Mouse (Mus musculus) ovary, adult 18-20 months (tissue): ENCODE measurements around the gene Rpl41.

Source experiments
- DNase-seq: peaks from one replicate; pipeline ENCODE4 v3.0.0; 2022; ENCODE audit warnings: low spot score, mixed read lengths

Rpl41 gene

DNA sequence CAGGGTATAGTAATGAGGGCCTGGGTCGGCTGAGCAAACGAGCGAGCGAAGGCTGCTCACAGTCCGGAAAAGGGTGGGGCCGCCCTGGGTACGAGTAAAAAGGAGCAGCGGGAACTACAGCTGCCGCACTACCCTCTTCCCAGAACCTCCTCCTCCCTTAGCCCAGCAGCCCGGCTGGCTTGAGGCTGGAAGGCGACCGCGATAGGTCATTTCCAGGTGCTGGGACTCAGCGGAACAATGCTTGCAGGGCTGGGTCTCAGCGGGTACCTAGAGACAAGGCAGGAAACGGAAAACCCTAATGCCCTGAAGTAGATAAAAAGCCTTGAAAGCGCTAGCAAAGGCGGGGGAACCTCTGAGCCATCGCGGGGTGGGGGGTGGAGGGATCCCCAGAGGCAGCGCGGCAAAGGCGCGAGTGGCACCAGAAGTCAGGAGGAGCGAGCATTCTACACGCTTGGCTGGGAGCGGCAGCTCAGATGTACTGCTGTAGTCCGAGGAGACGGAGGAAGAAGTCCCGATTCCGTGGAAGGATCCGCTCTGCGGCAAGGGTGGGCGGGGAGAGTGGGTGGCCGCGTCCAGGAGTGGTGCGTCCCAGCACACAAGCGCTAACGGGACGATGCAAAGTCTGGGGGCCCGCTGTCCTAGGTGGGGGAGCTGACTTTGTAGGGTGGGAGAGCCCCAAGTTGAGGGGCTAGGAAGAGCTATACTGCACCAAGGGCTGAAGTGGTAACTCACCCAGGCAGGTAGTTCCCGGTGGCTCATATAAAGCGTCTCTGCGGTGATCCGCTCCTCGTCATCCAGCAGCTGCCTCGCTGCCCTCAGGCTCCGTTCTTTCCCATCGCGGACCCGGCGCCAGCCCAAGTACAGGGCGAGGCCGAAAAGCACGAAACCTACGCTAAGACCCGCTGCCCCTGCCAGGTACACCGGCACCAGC lies 24.1 kb downstream of the Rpl41 start:
- peak; percentile 31 for DNase-seq

DNA sequence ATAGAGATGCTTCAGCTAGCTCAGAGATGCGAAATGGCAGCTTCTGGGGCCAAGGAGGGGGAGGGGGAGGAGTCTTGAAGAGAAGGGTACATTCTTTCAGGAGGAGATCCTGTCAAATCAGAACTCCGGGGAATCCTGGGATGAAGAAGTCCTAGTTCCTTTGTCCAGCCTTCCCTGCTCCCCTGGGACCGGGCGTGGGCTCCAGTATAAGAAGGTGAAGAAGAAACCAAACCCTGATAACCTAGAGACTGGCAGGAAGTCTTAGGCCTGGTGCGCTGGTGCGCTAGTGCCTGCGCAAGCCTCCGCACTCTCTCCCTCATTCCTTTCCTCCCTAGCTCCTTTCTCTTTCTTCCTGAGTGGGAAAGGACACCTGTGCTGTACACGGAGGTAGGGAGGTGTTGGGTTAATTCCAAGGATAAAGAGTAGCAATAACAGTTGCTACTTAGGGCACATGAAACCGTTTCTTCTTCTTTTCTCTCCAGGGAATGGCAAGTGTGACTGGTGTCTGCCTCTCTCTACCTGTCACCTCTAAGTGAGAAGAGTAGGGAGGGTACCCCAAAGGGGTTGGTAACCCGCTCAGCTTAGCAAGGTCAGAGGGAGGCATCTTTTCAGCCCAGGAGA lies 24.9 kb downstream of the Rpl41 start:
- no peak for DNase-seq

DNA sequence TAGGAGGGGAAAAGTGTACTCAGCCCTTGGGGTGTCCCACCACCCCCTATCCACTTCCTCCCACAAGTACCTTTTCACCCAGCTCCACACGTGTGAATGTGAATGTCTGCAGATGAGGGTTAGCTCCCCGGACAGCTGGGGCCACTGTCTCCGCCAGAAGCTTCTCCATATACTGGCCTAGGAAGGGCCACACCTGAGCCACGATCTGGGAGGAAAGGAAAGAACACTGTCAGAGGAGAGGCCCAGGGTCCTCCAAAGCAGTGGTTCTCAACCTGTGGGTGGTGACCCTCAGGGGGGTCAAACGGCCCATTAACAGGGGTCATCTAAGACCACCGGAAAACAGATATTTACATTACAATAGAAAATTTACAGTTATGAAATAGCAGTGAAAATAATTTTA lies 26.8 kb downstream of the Rpl41 start:
- DNase-seq: no peak

DNA sequence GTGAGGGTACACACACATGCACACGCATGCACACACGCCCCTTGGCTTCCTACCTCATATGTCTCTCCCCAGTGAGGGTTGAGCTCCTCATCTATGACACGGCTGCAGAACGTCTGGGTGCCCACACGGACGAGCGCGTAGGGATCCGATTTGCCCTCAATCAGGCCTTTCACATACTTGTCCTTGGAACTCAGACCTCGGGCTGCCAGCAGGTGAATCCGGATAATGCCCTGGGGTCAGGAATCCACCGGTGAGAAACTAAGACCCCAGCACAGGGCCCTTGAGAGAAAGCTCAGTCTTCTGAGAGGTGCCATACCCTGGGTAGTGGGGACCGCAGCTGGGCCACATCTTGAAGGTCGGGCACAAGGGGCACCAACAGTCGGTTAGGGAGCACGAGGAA lies 28.5 kb downstream of the Rpl41 start:
- DNase-seq: no peak

DNA sequence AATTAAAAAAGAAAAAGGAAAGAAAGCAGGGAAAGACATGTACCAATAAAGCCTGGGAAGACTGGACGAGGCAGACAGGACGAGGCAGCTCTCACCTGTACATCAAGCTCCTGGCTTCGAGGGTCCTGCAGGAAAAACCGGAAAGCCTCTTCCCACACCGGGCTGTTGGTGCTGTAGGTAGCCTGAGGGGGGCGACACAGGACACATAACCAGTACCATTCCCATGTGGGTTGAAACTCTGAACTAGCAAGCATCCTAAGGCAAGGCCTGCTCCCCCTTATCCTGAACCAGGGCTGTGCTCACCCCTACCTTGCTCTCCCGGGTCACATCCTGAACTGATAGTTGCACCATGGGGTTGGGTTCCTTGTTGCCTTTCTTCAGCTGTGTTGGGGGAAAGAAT lies 30.3 kb downstream of the Rpl41 start:
- no peak for DNase-seq

DNA sequence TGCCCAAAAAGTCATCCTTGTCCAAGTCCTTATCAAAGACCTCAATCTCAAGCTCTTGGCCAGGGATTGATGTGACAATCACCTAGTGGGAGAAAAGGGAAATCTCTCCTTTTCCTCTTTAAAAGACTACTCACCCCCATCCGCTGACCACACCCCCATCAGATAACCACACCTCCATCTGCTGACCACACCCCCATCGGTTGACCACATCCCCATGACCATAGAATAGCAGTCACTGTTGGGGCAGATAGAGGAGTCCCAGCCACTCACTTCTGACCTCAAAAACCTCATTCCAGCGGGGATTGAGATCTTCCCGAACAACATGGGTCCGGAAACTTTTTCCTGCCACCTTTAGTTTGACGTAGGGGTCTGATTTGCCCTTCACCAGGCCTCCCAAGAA lies 32.4 kb downstream of the Rpl41 start:
- no peak for DNase-seq

DNA sequence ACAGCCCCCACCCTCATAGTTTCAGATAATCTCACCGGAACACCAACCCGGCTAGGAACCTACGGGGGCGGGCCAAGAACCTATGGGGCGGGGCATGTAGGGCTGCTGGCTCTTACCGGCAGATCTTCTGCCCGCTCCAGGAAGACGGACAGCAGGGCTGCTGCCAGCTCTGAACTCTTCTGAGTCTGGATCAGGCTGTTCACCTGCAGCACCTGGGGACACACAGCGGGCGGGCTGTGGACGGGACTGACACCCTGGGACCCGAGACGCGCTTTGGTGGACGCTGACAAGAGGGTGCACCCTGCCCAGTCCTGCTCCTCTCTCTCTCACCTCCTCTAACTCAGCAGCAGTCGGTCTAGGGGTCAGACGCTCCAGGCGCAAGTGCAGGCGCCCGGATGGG lies 33.1 kb downstream of the Rpl41 start:
- DNase-seq: no peak

DNA sequence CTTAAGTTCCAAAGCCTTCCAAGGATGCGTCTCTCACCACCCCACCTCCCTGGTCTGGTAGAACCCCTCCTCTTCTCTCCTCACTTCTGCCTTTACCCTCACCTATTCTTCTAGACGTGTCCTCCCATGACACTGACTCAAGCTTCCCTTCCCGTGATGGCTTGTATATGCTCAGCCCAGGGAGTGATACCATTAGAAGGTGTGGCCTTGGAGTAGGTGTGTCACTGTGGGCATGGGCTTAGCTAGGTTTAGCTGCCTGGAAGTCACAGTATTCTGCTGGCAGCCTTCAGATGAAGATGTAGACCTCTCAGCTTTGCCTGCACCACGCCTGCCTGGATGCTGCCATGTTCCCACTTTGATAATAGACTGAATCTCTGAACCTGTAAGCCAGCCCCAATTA lies 34.1 kb downstream of the Rpl41 start:
- no peak for DNase-seq

DNA sequence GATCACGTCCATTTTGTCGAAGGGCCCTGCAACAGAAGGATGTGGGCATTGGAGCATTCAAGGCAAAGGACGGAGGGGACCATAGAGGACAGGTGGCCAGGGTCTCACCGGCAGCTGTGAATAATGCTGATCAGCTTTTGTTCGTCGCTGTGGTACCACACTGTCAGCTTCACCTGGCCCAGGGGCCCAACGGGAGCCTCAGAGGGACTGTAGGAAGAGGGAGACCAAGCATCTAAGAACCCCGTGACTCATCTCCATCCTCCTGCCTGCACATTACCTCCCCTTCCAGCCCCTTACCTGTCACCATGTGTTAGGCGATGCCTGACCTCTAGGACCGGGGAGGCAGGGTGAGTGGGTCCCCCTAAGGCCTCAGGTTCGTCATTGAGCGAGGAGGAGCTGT lies 37.3 kb downstream of the Rpl41 start:
- no peak for DNase-seq

DNA sequence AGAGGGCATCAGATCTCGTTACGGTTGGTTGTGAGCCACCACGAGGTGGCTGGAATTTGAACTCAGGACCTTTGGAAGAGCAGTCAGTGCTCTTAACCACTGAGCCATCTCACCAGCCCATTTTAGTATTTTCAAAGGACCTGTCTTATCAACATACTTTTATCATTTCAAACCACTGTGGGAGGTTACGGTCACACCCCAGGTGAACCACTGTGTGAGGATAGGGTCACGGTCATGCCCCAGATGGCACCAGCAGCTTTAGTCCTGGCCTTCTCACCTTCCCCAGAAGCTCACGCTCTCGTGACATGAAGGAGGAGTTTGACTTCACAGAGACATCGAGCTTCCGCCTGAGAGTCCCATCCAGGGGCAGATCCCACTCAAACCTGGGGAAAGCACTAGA lies 37.9 kb downstream of the Rpl41 start:
- no peak for DNase-seq

DNA sequence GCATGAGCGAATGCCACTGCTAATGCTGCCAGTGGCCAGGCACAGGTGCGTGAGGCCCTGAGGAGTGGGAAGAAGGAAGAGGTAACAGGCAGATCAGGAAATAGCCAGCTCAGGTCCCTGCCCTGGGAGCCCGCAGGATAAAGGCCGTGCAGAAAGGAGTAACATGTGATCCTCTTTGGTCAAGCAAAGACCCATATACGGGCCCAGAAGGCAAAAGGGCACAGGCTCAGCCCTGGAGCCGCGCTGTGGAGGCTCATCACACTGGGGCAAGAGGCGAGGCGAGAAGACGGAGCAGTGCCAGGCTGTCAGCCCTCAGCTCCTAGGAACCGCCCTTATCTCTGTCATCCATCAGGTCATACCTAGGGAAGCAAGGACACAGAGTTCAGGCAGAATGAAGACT lies 38.8 kb downstream of the Rpl41 start:
- DNase-seq: no peak

DNA sequence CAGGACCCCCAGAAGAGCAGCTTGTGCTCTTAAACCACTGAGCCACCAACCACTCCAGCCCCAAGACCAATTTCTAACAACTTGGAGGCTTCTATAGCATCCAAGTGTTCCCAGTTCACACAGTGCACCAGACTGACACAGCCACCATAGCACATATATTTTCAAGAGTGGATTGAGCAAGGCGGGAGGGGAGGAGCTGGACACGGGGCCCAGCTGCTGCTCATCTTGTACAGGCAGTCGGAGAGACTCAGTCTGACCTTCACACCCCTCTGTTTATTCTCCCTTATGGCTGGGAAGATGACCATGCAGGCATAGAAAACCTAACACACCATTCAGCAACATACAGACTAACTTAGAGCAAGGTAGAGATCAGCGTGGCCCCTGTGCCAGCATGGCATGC lies 39.3 kb downstream of the Rpl41 start:
- no peak for DNase-seq

DNA sequence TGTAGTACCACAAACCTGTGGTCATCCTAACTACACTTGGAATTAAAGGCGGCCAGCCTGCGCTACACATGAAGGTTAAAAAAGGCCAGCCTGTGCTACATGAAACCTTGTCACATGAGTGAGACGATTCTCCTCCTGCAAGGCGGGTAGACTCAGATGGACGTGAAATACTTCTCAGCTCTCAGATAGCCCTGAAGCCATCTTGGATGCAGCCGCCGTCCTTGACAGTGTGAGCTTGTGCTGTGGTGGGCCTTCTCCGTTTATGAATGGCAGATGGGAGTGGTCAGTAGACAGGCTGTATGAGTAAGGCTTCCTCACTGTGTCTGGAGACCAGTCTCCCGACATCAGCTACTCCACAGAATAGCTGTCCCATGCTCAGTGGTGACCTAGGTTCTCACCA lies 39.9 kb downstream of the Rpl41 start:
- DNase-seq: no peak

DNA sequence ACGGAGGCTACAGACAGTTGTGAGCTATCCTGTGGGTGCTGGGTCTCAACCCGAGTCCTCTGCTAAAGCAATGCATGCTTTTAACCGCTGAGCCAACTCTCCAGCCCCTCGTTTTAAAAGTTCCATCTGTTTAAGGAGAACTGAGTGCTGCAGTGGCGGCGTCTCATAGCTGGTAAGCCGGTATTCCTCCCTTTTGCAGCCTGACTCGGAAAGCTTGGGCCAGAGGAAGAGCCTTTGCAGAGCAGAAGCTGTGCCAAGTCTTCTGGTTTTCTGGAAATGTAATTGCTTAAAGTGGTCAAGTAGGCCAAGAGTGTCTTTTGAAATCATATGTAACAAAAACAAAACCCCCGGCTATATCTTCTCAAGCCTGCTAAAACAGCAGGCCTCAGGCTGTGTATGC lies 40.8 kb downstream of the Rpl41 start:
- no peak for DNase-seq

DNA sequence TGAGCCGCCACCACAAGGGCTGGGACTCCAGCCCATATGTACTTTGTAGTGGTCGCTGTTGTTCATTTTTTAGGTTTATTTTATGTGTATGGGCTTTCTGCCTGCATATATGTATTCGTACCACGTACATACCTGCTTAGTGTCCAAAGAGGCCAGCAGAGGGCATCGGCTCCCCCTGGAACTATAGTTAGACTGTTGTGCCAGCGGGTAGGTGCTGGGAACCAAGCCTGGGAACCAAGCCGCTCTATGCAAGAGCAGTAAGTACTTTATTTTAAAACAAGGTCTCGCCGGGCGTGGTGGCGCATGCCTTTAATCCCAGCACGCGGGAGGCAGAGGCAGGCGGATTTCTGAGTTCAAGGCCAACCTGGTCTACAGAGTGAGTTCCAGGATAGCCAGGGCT lies 43.1 kb downstream of the Rpl41 start:
- no peak for DNase-seq

DNA sequence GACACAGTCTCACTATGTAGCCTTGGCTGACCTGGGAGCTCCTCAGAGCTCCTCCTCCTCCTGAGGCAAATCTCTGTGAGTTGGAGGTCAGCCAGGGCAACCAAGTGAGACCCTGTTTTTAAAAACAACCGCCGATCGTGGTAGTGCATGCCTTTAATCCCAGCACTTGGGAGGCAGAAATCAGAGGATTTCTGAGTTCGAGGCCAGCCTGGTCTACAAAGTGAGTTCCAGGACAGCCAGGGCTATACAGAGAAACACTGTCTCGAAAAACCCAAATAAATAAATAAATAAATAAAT lies 43.8 kb downstream of the Rpl41 start:
- peak; percentile 54 for DNase-seq

DNA sequence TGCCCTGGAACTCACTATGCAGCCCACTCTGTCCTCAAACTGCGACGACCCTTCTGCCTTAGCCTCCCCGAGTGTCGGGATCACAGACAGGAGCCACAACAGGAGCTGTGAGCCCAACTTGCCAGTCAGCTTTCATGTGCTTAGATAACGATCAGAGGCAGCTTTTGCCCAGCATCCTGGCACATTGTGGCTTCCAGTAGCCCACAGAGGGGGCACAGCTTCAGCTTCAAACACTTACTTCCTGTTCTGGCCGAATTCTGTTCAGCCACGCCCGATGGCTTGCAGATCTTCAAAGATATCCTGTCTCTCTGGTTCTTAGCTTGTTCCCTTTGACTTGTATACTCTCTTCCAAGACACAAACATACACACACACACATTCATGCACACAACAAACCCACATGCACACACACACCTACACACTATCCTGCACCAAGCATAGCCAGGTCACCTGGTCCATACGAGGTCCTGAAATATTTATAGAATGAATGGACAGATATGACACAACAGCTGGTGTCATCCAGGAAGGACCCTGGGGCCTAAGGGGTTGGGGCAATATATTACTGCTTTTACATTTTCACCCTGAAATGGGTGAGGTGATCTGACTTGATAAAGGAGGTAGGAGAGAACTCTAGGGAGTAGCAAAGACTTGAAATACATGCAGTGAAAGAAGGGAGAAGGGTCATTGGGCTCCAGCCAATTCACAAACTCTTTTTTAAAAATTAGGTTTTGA lies 44.3 kb downstream of the Rpl41 start:
- no peak for DNase-seq

DNA sequence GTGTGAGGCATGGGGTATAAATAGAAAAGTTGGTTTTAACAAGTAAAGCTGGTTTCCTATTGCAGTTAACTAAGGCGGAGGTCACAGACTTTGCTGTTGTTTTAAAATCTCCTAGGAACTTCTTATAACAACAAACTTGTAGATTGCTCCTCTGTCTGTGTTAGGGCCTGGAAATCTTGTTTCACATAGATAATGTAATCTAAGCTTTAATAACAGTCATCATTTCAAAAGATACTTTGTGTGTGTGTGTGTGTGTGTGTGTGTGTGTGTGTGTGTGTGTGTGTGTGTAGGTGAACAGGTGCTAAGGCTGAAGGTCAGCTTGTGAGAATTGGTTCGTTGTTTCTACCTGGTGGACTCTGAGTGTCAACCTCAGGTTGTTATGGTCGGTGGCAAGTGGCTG lies 45.1 kb downstream of the Rpl41 start:
- DNase-seq: no peak

DNA sequence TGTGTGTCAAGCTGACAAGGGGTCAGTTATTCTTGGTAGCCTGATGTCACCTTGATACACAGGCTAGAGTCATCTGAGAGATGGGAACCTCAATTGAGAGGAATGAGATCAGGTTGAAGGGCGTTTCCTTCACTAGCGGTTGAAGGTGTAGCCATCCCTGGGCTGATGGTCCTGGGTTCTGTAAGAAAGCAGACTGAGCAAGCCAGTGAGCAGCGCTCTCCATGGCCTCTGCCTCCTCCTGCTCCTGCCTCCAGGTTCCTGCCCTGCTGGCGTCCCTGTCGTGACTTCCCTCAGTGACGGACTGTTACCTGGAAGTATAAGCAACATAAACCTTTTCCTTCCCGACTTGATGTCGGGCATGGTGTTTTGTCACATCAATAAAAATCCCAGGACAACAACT lies 45.6 kb downstream of the Rpl41 start:
- no peak for DNase-seq

DNA sequence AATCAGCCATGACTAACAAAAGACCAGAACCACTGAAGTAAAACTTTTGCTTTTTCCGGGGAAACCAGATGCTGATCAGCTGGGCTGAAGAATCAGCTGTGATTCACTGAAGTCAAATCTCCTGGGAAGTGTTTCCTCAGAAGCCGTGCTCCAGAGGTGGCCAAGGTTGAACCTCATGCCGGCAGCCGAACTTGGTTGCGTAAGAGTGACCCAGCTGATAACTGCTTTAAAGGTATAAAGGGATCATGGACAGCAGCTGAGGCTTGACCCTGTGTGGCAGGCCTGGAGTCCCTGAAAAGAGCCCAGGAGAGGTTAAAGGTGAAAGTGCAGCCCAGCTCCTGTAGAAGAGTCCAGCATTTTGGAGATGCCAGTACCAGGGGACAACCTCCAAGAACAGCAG lies 46.8 kb downstream of the Rpl41 start:
- DNase-seq: no peak

DNA sequence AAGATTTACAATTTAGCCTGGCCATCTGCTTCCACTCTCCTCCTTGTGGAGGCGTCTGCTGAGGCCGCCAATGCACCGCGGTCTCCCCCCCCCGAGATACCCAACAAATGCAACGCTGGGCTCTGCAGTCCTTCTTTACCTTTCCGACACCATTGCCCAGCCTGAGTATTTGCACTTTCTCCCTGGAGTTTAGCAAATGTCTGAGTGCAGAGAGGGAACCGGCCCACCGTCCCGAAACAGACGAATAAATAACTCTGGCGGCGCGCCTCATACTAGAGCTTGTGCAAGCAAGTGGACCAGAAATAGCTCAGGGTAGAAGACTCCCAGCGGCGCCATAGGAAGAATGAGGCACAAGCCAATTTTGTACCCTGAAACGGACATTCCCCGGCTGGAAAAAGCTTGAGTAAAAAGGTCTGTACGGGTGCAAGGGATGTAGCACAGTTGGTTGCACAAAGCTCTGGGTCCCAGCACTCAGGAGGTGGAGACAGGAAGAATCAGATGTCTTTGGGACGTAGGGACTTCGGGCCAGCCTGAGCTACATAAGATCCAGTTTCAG lies 49.9 kb downstream of the Rpl41 start:
- no peak for DNase-seq

DNA sequence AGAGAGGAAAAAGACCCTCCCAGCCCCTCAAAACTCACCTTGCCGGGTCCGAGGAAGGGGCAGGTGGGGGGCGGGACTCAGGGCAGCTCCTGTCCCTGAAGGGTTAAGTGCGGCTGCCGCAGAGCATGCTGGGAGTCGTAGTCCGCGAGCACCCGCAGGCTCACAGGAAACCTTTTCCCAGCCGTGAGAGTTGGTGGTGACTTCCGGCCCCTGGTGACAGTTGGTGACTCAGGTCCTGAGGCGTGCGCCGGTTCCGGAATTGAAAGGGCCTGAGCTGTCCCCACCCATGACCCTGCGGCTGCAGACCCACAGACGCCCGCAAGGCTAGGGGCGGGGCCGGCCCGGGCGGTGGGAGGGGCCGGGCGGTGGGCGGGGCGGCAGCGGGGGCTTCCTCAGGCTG lies 50.5 kb downstream of the Rpl41 start, which contains the start of gene Myl6b:
Myl6b (minus strand) TSS at position 96 of the 400 bp plus-strand sequence.
- peak; percentile 96 for DNase-seq
